Mouse (Mus musculus) lung, adult 2 months (tissue): Measurements from ENCODE around the gene Lgr5. TPM values are rescaled to one million over a fixed set of nuclear protein-coding genes. Genes with fewer than 3 reads are reported as not detected.

Source experiments
- DNase-seq: peaks from one replicate; pipeline ENCODE4 v3.0.0; 2022
- H3K4me1 ChIP-seq: fragments of 200-500 bp; 2 replicates; pipeline ENCODE4 v1.6.1; 2011; ENCODE audit warnings: low read length; ENCODE audit not compliant: control insufficient read depth, insufficient read depth
- H3K4me3 ChIP-seq: fragments of 200-500 bp; replicated peaks from 2 replicates; pipeline ENCODE3; 2011; ENCODE audit warnings: low read depth, mild to moderate bottlenecking, control low read depth, low read length; ENCODE audit errors: extremely low read depth
- CTCF ChIP-seq: fragments of 200-500 bp; IDR thresholded peaks from 2 replicates; pipeline ENCODE4 v1.5.1; 2011; ENCODE audit warnings: mild to moderate bottlenecking, low read length, control low read depth; ENCODE audit not compliant: insufficient read depth
- POLR2A ChIP-seq: fragments of 200-500 bp; IDR thresholded peaks from 2 replicates; pipeline ENCODE4 v1.6.1; 2011; ENCODE audit warnings: low read depth, mild to moderate bottlenecking, control low read depth, low read length, borderline replicate concordance; ENCODE audit errors: extremely low read depth
- WGBS: fragments of 180-500 bp; shearing (Covaris S2); methylation state at CpG from one replicate; pipeline ENCODE4 v1.1.7; 2018; 5-methylcytosine and 5-hydroxymethylcytosine counted together
- polyA plus RNA-seq: library from polyadenylated mRNA; depleted of rRNA; stranded (reverse); fragments of >200 nt; gene quantifications from 2 replicates; pipeline ENCODE4 v1.2.3, GENCODE M21; 2012; rRNA removed

Lgr5 gene
- polyA plus RNA-seq, 1 experiment: 0.43 TPM

DNA sequence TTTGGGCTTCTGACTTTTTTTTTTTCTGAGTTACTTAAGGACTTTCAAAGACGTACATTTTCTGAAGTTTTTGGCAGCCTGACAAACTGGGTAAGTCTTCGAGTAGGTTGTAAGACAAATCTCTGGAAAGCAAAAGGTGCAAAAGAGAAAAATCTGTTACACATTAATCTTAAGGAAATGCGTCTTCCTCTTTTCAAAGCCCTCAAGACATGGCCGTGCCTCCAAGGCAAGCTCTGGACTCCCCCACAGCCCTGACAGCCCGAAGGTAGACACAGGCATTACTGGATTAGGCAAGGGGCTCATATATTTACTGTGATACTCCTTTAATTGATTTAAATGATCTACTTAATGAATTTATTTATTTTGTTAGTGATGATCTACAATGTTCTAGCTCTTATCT lies 124.9 kb downstream of the Lgr5 start:
- Histone ChIP-seq H3K4me3 (no peak overlapping the region), H3K4me1 (no peaks in the 10 kb centered on the region)
- DNase-seq: no peak
- no peak for TF ChIP-seq POLR2A
- WGBS: 44% methylated on average over 5 of the region's 5 CpGs

DNA sequence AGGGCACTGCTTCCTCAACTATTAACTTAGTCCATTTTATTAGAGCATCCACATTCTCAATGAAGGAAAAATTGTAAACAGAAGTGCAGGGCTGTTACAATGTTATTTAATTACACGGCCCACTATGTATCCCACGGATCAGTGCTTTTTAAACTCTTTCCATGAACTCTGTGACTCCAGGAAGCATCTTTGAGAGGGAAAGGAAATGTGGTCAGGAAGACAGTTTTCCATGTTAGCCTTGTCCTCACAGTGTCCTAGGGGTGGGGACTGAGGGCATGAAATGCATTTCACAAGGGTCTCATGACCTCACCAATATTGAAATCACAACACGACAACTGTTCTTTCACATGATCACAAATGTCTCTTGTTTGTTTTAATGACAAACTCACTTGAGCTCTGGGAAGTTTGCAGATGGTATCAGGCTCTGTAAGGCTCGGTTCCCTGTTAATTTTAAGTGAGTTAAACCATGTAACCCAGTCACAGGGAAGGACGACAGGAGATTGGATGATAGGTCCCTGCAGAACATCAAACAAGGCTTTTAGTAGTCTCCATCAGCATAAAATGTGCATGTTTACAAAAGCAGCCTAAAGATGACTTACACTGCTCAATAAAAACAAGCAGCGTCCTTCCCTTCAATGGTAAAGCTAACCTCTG lies 130.1 kb downstream of the Lgr5 start:
- no peak for TF ChIP-seq POLR2A
- TF ChIP-seq CTCF: no peak
- no peaks in the 10 kb centered on the region for H3K4me1 ChIP-seq
- DNase-seq: no peak
- no peak overlapping the region for H3K4me3 ChIP-seq
- WGBS: 43% methylated on average over 6 of the region's 6 CpGs

DNA sequence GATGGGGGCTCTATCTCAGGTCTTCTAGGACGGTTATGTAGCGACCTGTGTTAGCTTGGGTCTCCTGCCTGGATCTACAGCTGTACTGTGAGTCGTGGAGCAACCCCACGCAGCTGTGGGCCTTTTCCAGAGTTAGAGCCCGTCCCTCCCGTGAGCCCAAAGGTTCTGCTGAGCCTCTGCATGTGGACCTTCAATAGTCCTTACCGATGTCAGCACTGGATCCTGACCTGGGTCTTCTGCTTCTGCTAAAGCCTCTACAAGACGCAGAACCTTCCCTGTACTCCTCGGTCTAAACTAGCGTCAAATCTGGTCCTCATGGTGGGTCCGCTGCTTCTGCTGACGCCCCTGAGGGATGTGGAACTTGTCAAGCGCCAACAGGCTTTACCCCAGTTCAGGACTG lies 139.0 kb downstream of the Lgr5 start:
- Histone ChIP-seq H3K4me3 (no peak overlapping the region), H3K4me1 (no peaks in the 10 kb centered on the region)
- TF ChIP-seq POLR2A: no peak
- TF ChIP-seq CTCF: no peak
- 90% methylated on average over 13 of the region's 13 CpGs for WGBS
- DNase-seq: no peak

DNA sequence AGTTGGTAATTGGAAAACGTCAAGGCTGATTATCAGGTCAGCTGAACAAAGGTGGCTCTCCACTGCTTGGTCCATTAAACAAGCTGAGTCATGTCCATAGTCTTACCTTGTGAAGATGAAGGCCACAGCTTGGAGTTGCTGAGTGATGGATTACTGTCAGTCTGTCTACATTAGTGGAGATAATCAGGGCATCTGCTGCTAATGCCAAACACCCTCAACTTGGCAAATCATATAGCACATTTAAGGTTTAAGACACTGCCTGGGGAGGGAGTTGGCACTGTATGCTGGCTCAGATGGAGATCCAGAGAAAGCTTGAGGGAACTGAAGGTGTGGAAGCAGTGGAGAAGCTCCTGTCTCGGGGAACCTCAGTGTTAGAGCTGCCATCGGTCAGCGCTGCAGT lies 150.3 kb downstream of the Lgr5 start:
- WGBS: 81% methylated on average over 4 of the region's 4 CpGs
- no peaks in the 10 kb centered on the region for H3K4me1 ChIP-seq
- no peak for DNase-seq
- TF ChIP-seq POLR2A (no peak), CTCF (no peak)
- H3K4me3 ChIP-seq: no peak overlapping the region

DNA sequence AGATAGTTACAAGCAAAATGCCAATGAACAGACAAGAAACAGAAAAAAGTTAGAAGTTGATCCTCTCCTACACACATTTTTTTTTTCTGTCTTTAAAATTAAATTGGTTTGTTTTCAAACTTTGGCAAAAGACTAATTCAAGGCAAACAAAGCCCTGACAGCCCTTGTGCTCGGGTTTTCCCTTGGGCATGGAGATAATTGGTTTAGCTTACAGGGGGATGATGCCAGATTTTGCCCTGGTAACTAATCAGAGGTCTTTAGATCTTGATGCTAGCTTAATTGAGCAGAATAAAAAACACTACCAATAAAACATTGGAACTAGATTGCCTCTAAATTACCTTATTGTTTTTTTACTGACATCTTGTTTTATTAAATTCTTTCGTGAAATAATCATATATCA lies 162.2 kb downstream of the Lgr5 start:
- WGBS: 82% methylated on average over 2 of the region's 2 CpGs
- TF ChIP-seq CTCF: no peak
- no peak for TF ChIP-seq POLR2A
- Histone ChIP-seq H3K4me1 (no peaks in the 10 kb centered on the region), H3K4me3 (no peak overlapping the region)
- no peak for DNase-seq

DNA sequence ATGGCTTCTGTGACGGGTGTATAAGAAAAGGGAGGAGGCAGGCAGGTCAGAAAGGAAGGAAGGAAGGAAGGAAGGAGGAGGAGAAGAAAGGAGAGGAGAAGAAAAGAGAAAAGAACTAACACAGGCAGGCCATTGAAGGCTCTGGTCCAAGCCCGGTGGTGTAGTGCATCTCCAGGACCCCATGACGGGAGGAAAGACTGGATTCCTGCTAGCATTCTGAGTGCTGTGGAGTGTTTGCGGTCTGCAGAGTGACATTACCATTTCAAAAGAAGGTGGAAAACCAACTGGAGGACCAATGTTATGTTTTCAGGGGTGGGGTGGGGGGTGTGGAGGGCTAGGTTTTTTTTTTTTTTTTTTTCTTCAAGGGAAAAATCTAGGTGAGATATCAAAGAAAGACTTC lies 165.6 kb downstream of the Lgr5 start:
- no peak for TF ChIP-seq CTCF
- no peak for TF ChIP-seq POLR2A
- 64% methylated on average over 4 of the region's 4 CpGs for WGBS
- no peaks in the 10 kb centered on the region for H3K4me1 ChIP-seq

DNA sequence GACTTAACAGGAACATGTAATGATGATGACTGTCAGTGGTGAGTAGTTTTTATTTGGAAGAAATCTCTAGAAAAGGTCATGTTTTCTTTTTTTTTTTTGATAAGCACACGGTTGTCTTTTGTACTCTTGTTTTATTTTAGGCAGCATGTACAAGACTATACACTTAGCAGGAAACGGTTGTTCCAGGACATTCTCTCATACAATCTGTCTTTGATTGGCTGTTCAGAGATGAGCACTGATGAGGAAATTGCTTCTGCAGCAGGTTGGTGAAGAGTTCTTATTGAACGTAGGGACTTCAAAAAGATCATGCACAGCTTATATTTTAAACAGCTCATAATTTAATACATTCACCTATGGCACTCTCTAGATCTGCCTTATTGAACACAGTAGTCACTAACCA lies 173.5 kb downstream of the Lgr5 start:
- 53% methylated on average over 3 of the region's 3 CpGs for WGBS
- no peaks in the 10 kb centered on the region for H3K4me1 ChIP-seq
- no peak overlapping the region for H3K4me3 ChIP-seq
- no peak for DNase-seq
- no peak for TF ChIP-seq CTCF
- TF ChIP-seq POLR2A: no peak

More for the DNA sequence above, 165.6 kb downstream of the Lgr5 start:
- no peak overlapping the region for H3K4me3 ChIP-seq
- DNase-seq: no peak

DNA sequence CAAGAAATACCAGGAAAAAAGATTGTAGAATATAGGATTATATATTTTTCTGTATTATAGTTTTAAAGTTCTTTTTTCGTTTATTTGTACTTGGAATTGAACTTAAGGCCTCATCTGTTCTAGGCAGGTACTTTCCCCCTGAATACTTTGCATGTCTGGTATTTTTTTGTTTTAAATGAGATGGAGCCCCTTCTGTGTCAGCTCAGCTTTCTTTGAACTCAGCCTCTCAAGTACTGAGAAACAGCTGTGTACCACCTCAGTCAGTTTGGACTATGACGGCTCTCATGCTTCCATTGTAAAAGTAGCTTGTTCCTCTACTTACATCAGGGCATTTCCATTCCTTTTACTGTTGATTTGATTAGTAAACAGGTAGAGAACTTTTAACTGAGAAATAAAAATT lies 174.1 kb downstream of the Lgr5 start:
- 74% methylated on average over 2 of the region's 2 CpGs for WGBS
- DNase-seq: no peak
- TF ChIP-seq CTCF (no peak), POLR2A (no peak)
- H3K4me1 ChIP-seq: no peaks in the 10 kb centered on the region
- no peak overlapping the region for H3K4me3 ChIP-seq

DNA sequence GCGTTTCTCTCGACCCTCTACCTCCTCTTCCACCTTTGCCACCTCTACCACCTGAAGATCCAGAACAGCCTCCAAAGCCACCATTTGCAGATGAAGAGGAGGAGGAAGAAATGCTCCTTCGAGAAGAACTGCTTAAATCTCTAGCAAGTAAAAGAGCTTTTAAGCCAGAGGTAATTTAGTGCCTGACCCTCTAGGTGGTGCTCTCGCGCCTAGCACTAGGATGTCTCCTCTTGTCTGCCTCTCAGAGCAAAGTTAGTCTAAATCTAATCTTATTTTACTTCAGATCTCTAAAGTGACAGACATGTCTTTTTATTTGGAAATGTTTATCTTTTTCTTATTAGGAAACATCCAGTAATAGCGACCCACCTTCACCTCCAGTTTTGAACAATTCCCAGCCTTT lies 181.2 kb downstream of the Lgr5 start:
- H3K4me1 ChIP-seq: no peaks in the 10 kb centered on the region
- H3K4me3 ChIP-seq: no peak overlapping the region
- DNase-seq: peak; percentile 21
- 56% methylated on average over 6 of the region's 6 CpGs for WGBS
- TF ChIP-seq POLR2A: no peak
- TF ChIP-seq CTCF: peak; percentile 69

Other genes starting within 250 kb of the Lgr5 start
- gene Tmem19, start 225.3 kb downstream of the Lgr5 start, polyA plus RNA-seq: 10.1 and 18.3 TPM in 2 replicates
- 6.1 and 6.2 TPM in 2 replicates for gene Thap2, start 203.3 kb downstream of the Lgr5 start, polyA plus RNA-seq
- gene Zfc3h1, start 202.8 kb downstream of the Lgr5 start, polyA plus RNA-seq: 11.7 and 25.6 TPM in 2 replicates
- gene A930009A15Rik, start 17.8 kb downstream of the Lgr5 start, polyA plus RNA-seq: not detected in 2 replicates
- 32.0 and 61.3 TPM in 2 replicates for gene Tspan8, start 229.1 kb upstream of the Lgr5 start, polyA plus RNA-seq